Mouse (Mus musculus) spleen, adult 18-20 months (tissue): ENCODE measurements around the gene Hyou1.
"Not testable (repeated sequence)": the region's sequence is repeated elsewhere in the genome, so short reads cannot be mapped to it uniquely, and the experiment has no call there.

Source experiments
- DNase-seq, 2 experiments: peaks; one replicate each; pipeline ENCODE4 v3.0.0; 2022; ENCODE audit warnings: mixed read lengths in 2 of 2

Gene Hyou1

DNA sequence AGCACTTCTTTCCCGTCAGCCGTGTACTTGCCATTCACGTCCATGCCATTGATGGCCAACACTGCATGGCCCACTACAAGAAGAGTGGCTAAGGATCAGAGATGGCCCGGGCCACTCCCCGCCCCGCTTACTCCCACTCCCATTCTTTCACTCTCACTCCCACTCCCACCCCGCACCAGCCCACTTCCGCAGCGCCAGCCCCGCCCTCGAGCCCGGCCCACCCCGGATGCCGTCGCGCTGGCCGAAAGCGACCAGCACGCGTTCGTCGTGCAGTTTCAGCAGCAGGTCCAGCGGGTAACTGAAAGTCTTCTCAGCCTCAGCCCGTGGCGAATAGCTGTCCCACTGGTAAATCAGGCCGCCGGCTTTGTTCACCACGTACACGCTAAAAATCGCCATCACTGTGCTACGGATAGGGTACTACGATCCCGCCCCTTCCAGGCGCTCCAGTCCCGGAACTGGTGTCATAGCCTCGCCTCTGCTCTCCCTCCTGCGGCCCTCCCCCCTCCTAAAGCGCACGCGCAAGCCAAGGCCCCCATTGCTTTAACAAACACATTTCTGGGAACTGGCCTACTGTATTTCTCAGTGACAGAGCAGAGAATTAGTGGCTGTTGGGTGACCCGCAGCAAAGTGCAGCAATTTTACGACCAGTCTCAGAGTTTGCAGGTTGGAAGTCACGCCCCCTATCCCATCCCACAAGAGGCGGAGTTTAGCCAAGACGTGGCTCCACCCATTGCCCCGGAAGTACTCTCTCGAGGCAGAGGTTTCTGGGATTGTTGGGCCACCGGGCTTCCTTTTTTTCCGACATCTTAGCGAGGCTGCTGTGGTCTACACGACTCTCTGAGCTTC is 27.8 kb downstream of the Hyou1 start, which contains the start of the genes Rps25 and Trappc4:
TSS of gene Rps25 (plus strand) at position 234 of the 846 bp plus-strand sequence.
TSS of gene Trappc4 (minus strand) at position 695 of the 846 bp plus-strand sequence.
- DNase-seq: peak; percentile 82 to 92

DNA sequence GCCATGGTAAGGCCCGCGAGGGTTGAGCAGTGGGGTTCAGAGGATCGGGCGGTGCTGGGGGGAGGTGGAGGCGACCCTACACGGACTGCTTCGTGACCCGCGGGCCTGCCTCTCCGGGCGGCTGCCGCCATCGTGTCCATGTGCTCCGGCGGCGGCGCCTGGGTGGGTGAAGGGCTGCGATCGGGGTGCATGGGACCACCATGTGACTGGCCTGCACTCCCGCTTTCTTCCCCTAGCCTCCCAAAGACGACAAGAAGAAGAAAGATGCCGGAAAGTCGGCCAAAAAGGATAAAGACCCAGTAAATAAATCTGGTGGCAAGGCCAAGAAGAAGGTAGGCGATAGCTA is 28.4 kb downstream of the Hyou1 start:
- DNase-seq: no peak

DNA sequence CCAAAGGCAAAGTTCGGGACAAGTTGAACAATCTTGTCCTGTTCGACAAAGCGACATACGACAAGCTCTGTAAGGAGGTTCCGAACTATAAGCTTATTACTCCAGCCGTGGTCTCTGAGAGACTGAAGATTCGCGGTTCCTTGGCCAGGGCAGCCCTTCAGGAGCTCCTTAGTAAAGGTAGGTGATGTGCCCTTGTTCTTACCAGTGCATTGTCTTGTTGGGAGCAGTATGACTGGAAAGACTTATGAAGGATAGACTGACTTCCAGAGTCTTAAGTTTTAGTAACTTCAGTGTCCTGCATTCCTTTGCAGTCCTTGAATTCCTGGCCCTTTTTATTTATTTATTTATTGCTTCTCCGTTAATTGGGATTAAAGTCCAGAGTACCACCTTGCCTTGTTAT is 29.4 kb downstream of the Hyou1 start:
- not testable (repeated sequence) for DNase-seq

DNA sequence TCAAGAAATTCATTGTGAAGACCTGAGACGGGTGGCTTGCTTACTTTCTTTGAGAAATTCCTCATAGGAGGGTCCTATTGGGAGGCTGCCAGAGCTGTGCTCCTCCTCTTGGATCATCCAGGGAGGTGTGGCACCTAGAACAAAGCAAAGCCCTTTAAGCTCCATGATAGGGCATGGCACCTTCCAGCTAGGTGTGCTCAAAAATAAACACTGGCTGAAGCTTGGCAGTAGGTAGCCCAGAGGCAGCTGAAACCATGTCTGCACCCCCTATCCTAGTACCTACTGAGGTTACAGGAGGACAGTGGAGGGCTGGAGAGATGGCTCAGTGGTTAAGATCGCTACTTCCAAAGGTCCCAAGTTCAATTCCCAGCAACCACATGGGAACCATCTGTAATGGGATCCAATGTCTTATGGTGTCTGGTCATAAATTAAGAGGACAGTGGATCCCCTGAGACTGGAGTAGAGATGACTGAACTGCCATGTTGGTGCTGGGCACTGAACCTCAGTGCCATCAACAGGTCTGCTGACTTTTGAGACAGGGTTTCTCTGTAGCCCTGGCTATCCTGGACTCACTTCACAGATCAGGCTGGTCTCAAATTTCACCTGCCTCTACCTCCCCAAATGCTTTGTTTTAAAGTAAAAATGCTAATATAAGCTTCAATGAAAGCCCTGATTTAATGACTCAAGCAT is 31.5 kb downstream of the Hyou1 start:
- no peak for DNase-seq

DNA sequence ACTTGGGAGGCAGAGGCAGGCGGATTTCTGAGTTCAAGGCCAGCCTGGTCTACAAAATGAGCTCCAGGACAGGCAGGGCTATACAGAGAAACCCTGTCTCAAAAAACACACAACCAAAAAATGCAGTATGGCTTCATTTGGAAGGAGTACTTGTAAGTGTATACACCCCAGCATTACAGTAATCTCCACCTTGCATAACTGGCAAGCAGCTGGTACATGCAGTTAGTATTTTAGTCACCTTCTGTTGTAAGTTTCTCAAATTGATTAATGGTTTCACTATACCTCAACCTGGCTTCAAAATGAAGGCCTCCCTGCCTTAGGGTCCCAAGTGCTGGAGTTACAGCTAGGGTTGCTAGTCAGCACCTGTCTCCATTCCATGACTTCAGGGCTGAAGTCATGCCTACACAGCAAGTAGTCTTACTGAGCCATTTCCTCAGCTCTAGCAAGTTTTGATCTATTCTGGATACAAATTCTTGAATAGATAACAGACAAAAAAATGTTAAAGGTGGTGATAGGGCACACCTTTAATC is 32.4 kb downstream of the Hyou1 start:
- DNase-seq: no peak

DNA sequence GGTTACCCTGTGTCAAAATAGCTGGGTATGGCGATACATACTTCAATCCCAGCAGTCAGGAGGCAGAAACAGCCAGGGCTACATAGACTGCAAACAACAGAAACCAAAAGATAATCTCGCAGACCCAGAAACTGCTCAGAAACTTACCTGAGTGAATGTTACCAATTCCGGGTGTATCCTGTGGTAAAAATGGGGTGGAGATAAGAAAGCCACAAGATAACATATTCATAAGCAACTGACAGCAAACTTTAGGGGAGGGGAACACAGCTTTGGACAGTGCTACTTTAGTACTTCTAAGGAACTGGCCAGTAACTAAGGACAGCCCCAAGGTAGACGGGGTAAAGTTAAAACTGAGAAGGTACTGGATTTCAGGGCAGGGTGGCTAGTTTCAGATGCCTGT is 33.0 kb downstream of the Hyou1 start:
- DNase-seq: no peak

DNA sequence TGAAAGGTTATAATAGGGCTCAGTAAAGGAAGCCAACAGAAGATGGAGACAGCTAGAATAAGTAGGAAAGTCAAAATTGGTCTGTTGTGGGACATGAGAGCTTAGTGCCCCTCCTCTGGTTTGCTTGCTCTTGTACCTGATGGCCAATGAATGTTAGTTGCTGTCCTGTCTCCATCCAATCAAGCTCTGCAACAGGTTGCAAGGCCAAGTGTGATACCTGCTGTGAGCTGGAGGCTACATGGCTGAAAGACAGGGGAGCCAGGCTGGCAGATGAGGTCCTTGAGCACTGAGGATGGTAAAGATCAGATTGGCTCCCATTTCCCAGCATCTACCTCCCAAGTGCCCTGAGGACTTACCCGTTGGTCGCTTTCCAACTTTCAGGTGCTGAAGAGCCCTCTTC is 33.5 kb downstream of the Hyou1 start:
- no peak for DNase-seq

DNA sequence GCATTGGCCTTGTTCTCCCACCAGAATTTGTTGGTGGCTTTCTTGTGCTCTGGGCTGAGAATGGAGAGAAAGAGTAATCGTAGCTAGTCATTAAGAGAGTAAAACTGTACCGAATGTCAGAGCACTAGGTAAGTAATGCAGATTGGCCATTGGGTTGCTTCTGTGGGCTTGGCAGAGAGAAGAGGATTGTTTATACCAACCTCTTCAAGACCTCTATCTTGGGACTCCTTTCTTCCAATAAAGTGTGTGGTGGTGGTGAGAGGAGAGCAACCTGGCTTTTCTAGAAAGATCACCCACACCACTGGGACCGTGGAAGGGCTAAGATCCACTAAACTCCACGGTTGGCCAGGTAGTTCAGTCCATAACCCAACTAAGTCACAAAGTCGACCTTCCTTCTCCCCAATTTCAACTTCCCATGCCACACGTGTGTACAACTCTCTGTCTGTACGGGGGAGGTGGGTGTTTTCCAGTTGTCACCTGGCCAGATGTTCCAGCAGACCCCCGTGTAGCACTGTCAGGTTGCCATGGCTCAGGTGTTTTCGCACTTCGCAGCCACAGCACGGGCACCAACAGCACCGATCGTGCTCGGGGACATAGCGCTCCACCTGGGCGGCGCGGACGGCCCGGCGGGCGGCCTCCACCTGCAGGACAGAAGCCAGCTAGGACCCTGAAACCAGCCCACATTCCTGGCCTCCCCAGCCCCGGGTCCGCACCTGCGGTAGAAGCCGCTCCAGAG is 38.0 kb downstream of the Hyou1 start:
- DNase-seq: no peak

DNA sequence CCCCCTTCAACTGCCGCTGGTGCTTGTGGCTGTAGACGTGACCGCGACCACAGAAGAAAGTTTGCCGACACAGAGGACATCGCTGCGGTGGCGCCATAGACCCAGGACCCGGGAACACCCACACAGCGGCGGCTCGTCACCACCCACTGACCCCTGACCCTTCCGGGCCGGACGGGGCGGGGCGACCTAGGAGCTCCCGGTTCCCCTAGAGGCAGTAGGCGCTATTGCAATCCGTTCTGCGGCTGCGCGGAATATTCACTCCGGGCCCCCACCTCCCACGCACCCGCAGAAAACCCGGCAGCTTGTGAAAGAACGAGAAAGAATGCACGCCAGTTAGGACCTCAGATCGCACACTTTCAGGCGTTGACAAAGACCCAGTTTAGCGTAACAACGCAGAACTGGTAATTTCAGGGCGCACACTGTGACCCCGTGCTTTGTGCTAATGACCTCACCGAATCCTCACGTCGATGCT is 38.6 kb downstream of the Hyou1 start:
- peak; percentile 88 to 96 for DNase-seq

DNA sequence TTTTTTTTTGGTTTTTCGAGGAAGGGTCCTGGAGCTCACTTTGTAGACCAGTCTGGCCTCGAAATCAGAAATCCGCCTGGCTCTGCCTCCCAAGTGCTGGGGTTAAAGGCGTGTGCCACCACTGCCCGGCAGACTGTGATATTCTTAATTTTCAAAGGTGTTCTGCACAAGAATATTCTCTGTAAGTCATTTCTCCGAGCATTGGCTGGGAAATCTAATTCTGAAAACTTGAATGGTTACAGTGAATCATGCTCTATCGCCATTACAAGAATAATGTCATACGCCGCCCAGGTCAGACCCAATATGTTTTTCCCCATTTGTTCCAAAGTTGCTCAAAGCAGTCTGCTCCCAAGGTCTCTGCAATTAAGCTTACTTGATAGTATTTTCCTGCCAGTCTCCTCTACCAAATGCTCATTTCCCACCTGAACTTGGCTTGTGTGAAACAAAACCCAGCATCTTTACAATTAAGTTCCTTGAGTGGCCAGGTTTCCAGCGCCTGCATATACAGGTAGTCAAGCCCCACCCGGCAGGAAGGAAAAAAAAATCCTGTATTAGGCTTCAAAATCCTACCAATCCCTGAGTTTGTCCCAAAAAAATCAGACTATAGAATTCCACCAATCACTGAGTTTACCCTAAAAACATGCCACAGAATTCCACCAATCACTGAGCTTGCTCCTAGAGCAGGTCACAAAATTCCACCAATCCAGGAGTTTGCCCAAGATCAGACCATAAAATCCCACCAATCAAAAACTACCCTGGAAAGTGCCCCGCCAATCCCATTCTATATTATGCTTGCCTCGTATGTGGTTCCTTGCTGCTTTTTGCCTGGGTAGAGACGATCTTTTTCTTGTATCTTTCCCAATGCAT is 39.5 kb downstream of the Hyou1 start, which contains the start of gene Ccdc84:
TSS of gene Ccdc84 (minus strand) at position 51 of the 867 bp plus-strand sequence.
- DNase-seq: no peak

DNA sequence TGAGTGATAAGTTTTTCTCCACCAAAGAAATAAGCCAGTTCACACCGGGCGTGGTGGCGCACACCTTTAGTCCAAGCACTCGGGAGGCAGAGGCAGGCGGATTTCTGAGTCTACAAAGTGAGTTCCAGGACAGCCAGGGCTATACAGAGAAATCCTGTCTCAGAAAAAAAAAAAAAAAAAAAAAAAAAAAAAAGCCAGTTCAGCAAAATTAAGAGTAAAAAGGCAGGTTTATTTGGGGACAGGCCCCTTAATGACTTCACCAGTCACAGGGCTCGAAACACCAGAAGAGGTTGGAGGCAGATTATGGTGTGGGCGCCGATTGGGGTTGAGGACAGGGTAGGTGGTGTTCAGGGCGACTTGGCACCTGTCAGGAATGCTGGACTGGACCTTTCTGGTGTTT is 40.4 kb downstream of the Hyou1 start:
- DNase-seq: not testable (repeated sequence)

DNA sequence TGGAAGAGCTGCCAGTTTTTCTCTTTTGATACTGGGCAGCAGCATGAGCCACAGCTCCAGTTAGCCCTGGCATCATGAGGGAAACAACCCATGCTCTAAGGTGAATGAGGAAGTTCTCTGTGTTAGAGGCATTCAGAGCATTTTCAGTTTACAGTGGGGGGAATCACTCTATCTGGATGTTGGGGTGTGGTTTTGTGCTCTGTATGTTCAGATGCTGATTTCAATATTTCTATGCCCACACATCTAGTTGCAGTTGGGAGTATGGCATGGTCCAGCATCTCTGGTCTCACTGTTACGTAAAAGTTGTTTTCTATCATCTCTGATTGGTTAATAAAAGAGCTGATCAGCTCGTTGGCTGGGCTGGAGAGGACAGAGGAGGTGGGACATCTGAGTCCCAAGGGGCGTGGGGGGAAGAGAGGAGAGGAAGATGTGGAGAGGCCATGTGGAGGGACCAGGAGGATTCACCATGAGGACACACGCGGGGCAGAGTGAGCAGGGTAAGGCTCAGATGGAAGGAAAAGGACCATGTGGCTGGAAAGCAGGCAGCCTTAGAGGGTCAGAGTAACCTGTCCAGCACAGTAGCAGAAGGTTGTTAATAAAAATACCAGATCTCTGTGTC is 41.1 kb downstream of the Hyou1 start:
- DNase-seq: no peak

DNA sequence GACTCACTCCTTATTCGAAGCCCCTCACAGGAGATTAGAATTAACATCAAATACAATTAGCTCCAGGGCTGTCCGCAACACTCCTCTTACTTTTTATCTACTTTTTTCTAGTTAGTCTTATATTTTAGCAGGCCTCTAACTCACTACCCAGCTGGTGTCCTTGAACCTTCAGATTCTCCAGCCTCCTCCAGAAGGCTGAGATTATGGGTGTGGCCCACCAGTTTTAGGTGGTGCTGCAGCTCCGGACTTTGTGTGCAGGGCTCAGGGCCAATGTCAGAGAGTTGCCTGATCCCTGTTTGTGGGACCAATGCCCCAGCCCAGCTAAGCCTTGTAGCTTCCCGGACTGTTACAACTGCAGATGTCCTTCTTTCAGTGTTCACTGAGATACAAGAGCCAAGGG is 44.3 kb downstream of the Hyou1 start:
- DNase-seq: no peak

DNA sequence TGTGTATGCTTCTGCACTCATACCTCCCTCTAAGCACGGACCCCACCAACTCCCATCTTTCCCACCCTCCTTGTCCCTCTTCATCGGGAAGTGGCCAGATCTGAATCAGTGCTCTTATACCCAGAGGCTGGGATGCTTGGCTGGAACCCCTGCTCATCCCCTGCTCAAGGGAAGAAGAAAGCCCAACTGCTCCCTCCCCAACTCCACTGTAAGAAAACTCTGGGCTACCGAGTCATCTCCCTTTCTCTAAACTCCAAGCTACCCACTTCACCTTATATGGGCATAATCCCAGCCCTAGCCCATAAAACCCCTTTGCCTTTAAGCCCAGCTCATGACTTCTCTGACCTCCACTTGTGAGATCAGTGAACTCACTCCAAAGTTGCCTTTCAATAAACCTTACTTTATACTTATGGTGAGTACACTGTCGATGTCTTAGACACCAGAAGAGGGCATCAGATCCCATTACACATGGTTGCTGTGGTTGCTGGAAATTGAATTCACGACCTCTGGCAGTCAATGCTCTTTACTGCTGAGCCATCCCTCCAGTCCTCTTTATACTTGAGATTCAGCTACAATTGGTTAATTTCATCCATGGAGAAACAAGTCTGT is 53.4 kb downstream of the Hyou1 start:
- DNase-seq: no peak

DNA sequence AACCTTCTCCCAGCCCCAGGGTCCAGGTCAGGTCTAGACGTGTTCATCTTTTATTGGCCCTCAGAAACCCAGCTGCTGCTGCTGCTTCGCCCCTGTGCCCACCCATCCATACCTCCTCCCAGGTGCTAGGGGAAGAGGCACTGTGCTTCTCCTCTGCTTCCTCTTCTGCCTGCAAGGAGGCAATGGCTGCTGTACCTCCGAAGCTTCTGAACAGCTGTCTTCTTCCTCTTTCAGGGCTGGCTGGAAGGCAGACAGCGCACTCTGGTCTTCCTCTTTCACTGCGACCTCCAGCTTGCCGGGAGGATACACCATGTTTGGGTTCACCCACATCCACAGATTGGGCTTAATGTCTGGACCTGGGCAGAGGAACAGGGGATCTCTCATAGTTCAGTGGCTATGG is 56.5 kb downstream of the Hyou1 start:
- DNase-seq: peak; percentile 45 to 49

DNA sequence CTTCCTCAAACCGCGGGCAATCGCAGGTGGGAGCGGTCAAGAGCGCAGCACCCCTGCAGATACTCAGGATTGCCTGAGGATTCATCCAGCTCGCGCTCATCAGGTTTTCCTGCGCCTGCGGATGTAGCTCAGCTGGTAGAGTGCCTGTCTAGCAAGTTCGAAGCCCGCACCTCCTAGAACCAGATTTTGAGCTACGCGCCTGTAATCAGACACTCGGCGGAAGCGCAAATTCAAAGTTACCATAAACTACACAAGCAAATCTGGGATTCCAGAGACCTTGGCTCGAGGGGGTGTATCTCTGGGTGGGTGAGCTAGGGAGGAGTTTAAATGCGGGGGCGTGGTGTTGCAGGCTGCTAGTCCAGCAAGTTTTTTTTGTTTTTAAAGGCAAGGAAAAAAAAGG is 61.7 kb downstream of the Hyou1 start, which contains the start of gene Foxr1:
TSS of gene Foxr1 (minus strand) at position 176 of the 400 bp plus-strand sequence.
- no peak for DNase-seq
